Mouse (Mus musculus) left cerebral cortex, postnatal 36 days (tissue): Measurements from ENCODE around the gene Zfp619. TPM values are rescaled to one million over a fixed set of nuclear protein-coding genes. Genes with fewer than 3 reads are reported as not detected.
"Not testable (repeated sequence)": the region's sequence is repeated elsewhere in the genome, so short reads cannot be mapped to it uniquely, and the experiment has no call there.

Source experiments
- DNase-seq, 2 experiments: peaks; one replicate each; pipeline ENCODE4 v3.0.0; 2021 to 2022; ENCODE audit warnings: low spot score in 2 of 2, mixed read lengths in 1 of 2
- intact Hi-C: fragments of 180-260 bp; cut with DNase I; formaldehyde crosslinking; loops from one replicate; pipeline ENCODE4 v1.15.1; 2025
- total RNA-seq, 2 experiments: library from RNA; stranded (reverse); gene quantifications; 2 replicates each; pipeline ENCODE4 v1.2.3; 2021

Zfp619 gene
- total RNA-seq, 2 experiments from 2014 or later, result 4.1 to 4.9 TPM

GRCm38 (mm10) chr7:39588037-39588436, 70.5 kb downstream of the Zfp619 start:
- DNase-seq, result no peak
- intact Hi-C loops, result no loop called here

- intact Hi-C loops, result not testable (repeated sequence)
- peak; percentile 43 to 45 for DNase-seq
These were observed 71.0 kb downstream of the Zfp619 start for GRCm38 (mm10) chr7:39588471-39589041.

DNA sequence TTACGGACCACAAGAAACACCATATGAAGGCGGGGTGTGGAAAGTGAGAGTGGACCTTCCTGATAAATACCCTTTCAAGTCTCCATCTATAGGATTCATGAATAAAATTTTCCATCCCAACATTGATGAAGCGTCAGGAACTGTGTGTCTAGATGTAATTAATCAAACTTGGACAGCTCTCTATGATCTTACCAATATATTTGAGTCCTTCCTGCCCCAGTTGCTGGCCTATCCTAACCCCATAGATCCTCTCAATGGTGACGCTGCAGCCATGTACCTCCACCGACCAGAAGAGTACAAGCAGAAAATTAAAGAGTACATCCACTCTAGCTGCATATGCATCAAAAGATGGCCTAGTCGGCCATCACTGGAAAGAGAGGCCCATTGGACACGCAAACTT, 71.5 kb downstream of the Zfp619 start:
- intact Hi-C loops, DNase-seq: not testable (repeated sequence)

Other genes with a start within 250 kb of the Zfp619 start
- not detected for gene Gm5114, start 104.6 kb upstream of the Zfp619 start, total RNA-seq